Mouse (Mus musculus): ENCODE data around the gene Ckb.

Ckb gene

GRCm38 (mm10) chr12:111692899-111693298, 20.8 kb upstream of the Ckb start:
- no peak for DNase-seq (ENCODE audit: low read depth, low spot score)

- DNase-seq (ENCODE audit: low read depth, low spot score): no peak
Measured at GRCm38 (mm10) chr12:111691346-111691872, 19.3 kb upstream of the Ckb start.

DNA sequence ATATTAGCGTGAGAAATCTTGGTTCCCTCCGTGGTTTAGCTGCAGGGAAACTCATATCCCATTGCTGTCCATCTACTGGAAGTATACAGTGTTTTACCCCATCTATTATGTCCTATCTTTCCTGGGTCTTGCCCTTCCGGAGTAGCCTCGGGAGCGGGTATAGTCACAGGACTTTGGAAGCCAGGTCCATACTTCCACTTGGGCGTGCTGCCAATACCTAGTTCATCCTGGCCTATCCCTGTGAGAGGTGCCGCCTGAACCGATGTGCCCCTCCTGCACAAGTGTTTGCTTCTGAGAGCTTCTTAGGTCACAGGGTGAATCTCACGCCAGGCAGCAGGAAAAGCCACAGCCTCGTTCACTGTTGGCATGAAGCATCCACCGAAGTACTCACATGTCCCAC, 17.3 kb upstream of the Ckb start:
- no peak for DNase-seq (ENCODE audit: low read depth, low spot score)

DNA sequence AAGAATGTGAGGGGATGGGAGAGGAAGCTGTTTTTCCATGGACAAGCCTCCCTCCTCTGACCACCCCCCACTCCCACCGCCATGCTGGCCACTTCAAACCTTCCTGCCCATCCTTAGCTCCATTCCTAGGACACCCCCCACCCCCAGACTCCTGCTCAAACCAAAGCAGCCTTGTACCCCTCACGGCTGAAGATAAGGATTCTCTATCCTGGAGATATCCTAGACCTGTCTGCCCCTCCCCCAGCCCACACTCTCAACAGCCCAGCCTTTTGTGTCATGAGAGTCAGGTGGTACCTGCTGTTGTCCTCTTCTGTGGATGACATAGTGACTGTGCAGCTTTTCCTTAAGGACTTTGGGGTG, 15.9 kb upstream of the Ckb start:
- no peak for DNase-seq (ENCODE audit: low read depth, low spot score)

GRCm38 (mm10) chr12:111687350-111688068, 15.4 kb upstream of the Ckb start:
- no peak for DNase-seq (ENCODE audit: low read depth, low spot score)

GRCm38 (mm10) chr12:111686390-111686789, 14.3 kb upstream of the Ckb start:
- no peak for DNase-seq (ENCODE audit: low read depth, low spot score)

- DNase-seq (ENCODE audit: low read depth, low spot score): no peak
Measured at GRCm38 (mm10) chr12:111682806-111683205, 10.7 kb upstream of the Ckb start.

- DNase-seq (ENCODE audit: low read depth, low spot score): no peak
Measured at GRCm38 (mm10) chr12:111682003-111682402, 9.9 kb upstream of the Ckb start.

GRCm38 (mm10) chr12:111681305-111681704, 9.2 kb upstream of the Ckb start:
- DNase-seq (ENCODE audit: low read depth, low spot score): no peak

DNA sequence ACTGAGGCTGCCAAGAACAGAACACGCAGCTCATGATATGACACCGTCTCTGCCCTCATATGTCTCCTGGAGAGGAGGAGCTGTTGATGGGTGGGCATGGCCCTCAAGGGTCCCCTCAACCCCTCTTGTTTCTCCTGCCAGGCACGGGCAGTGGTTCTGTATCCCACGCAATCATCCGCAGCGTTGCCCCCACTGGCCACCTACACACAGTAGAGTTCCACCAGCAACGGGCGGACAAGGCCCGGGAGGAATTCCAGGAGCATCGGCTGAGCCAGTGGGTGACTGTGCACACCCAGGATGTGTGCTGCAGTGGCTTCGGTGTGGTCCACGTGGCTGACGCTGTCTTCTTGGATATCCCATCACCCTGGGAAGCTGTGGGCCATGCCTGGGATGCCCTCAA, 8.5 kb upstream of the Ckb start:
- DNase-seq (ENCODE audit: low read depth, low spot score): no peak

GRCm38 (mm10) chr12:111678997-111679396, 6.9 kb upstream of the Ckb start:
- peak; percentile 57 for DNase-seq (ENCODE audit: low read depth, low spot score)

GRCm38 (mm10) chr12:111678670-111678933, 6.5 kb upstream of the Ckb start:
- no peak for DNase-seq (ENCODE audit: low read depth, low spot score)

DNA sequence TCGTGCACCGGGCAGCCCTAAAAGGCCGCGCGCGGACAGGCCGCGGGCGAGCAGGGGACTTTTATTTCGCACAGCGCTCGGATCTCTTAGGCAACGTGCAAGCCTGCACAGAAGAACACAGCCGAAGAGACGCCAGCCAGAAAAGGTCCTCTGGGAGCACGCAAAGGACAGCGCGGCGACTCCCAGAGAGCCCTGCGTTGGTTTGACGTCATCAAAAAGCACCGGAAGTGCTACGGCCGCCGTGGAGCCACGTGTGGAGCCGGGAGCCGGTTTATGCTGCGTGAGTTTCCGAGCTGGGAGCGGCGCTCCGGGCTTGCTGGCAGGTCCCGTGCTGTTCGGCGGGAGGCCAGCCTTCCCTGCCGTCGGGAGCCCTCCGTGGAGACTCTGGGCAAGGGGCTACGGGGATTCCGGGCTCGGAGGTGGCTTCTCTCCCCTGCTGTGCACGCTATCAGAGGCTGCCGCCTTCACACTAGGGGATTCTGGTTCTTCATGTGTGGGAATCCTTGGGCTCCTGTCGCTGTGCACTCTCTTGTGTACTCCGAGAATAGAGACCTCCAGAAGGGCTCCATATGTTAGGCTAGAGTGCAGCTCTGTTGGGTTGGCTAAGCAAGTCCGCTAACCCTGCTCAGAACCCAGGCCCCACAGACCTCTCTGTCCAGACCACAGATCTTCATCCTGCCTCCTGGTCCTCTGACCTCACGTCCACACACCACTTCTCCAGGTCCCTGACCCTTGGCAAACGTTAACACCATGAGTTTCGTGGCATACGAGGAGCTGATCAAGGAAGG, 5.9 kb upstream of the Ckb start, which contains the start of gene Trmt61a:
Trmt61a (plus strand) TSS at position 224 of the 788 bp plus-strand sequence.
- peak; percentile 89 for DNase-seq (ENCODE audit: low read depth, low spot score)

- DNase-seq (ENCODE audit: low read depth, low spot score): no peak
Measured at GRCm38 (mm10) chr12:111677421-111677820, 5.3 kb upstream of the Ckb start.

GRCm38 (mm10) chr12:111675797-111676580, 3.9 kb upstream of the Ckb start:
- peak; percentile 85 for DNase-seq (ENCODE audit: low read depth, low spot score)

DNA sequence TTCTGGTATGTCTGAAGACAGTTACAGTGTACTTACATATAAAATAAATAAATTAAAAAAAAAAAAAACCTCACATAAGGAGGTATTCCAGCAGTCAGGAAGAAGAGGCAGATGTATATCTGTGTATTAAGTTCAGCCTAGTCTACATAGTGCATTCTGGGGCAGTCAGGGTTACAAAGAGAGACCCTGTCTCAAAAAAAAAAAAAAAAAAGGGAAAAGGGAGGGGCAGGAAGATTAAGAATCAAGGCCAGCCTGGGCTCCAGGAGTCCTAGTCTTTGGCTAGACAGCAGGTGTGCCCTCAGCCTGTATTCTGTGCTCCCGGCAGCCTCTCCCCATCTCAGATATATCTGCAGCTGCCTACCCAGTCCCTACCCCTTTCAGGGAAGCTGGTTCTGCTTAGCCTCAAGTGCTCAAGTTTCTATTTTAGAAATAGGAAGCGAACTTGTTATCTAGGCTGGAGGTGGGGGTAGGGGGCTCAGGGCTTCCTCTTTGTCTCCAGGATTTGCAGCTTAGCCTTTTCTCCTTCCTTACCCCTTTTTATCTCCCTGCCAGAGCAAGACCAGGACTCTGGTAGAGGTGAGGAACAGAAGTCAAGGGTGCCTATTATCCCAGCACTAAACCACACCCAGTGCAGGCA, 2.8 kb upstream of the Ckb start:
- peak; percentile 52 for DNase-seq (ENCODE audit: low read depth, low spot score)

DNA sequence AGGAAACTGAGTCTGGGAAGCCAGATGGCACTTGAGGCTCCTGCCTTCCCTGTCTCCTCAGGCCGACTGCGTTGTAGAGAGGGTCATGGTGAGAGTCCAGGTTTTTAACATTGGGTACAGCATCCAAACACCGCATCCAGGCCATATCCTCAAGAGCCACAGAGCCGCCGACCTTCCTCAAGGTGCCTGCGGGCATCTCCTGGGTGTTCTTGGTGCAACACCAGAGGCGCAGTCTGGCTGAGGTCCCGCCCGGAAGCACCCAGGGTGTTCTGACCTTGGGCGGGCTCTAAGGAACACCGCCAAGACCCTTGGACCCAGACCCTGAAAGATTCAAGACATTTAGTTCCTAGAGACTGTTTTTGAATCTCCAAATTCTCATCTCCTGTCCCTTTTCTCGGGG, 443 bp upstream of the Ckb start:
- peak; percentile 69 for DNase-seq (ENCODE audit: low read depth, low spot score)

DNA sequence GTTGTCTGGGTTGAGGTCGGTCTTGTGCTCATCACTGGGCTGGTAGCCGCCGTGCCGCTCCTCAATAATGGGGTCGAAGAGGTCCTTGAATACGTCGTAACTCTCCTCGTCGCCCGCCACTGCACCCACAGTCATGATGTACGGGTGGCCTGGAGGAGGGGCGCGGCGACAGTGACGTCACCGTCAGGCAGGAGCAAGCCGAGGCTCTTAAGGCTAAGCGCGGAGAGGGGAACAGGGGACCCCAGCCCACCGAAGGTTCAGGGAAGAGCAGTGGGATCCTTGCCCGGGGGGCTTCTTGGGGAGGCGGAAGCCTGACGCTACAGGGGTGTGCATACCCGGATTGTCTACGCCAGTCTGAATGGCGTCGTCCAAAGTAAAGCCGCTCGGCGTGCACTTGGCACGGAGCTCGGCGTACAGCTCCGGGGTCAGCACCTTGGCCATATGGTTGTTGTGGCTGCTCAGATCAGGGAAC, 671 bp downstream of the Ckb start:
- DNase-seq (ENCODE audit: low read depth, low spot score): peak; percentile 62

GRCm38 (mm10) chr12:111670976-111671375, 1.2 kb downstream of the Ckb start:
- DNase-seq (ENCODE audit: low read depth, low spot score): peak; percentile 72

GRCm38 (mm10) chr12:111670371-111670971, 1.7 kb downstream of the Ckb start:
- DNase-seq (ENCODE audit: low read depth, low spot score): peak; percentile 91

DNA sequence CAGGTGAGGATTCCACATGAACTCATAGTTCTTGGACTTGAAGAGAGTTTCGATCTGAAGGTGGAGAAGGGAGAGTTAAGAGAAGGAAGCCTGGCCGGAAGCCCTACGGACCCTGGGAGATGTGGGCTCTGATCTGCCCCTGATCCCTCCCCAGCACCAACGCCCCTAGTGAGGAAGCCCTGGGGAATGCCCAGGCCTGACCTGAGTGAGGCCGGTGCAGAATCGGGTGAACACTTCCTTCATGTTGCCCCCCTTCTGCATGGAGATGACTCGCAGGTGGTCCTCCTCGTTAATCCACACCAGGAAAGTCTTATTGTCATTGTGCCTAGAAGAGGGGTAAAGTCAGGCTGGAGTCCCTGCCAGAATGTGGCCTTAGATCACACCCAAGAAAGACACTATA, 2.2 kb downstream of the Ckb start:
- no peak for DNase-seq (ENCODE audit: low read depth, low spot score)

Measured in ES-CJ7 (cell line).